19 mouse cellular contexts compared by ENCODE assay signal in the genomic region with DNA sequence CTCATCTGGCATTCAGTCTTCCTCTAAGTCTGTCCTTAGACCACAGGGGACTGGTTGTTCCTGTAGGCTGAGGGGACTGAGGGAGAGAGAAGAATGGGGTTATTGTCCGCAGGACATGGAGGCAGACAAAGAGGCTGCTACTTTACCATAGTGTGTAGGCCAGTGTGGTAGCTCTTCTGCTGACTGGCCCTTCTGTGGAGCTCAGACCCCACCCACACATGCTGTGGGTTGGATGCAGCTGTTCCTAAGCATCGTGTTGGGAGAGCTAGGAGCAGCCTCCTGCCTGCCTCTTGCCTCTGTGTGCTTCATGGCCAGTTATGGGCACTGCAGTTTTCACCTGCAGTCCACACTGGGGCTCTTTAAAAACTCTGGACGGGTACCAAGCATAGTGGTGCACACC. TPM values are rescaled to one million over a fixed set of nuclear protein-coding genes. Genes with fewer than 3 reads are reported as not detected.
A peak's percentile ranks its signal among the peaks of the same experiment; 100 is the strongest.
DNase-seq lines count a peak whose midpoint lies in the region; ATAC-seq lines count a peak whose summit lies in the region.
"Had no signal": no experiment of that assay in that cellular context is flagged by ENCODE, and none has a peak within 500 bp of the region (broad histone marks: within the 10 kb centered on the region; RNA-seq: fewer than 3 reads in every experiment).

No protein-coding gene starts in this region.

- peak; percentile 56 to 63 for DNase-seq in frontal cortex, adult 2 months (ENCODE audit: extremely low spot score in 1 of 2, low spot score in 1 of 2)
- no peak for DNase-seq in frontal cortex, postnatal 10 days (ENCODE audit: low spot score in 2 of 2)
- DNase-seq in midbrain, embryonic 11.5 days (ENCODE audit: low spot score, missing footprints), result peak; percentile 39
- no peak for DNase-seq in midbrain, embryonic 14.5 days
- peak; percentile 93 for DNase-seq in brain, adult 2 months (ENCODE audit: low read depth, low spot score)
- peak; percentile 31 to 81 for DNase-seq in left cerebral cortex, postnatal 25 days (ENCODE audit: low spot score in 2 of 2)
- DNase-seq in adrenal gland, adult 18-20 months (ENCODE audit: low spot score in 2 of 2), result no peak
- DNase-seq in retina, embryonic 14.5 days (ENCODE audit: low spot score), result no peak
- DNase-seq: adrenal gland, adult 8-10 months; cerebellum, postnatal 10 days; gastrocnemius, adult 2 months; heart, postnatal 14 days; lung, postnatal 10 days; thymus, postnatal 25 days had no signal

- no peak overlapping the region for H3K27ac ChIP-seq in midbrain, embryonic 11.5 days (ENCODE audit: low read depth, low read length)
- H3K27ac ChIP-seq in midbrain, embryonic 14.5 days (replicated peaks; ENCODE audit: low read depth, low read length), result no peak overlapping the region
- H3K27ac ChIP-seq: kidney, embryonic 15.5 days; limb, embryonic 10.5 days; liver, embryonic 14.5 days; midbrain, embryonic 13.5 days; stomach, embryonic 15.5 days had no signal

- intact Hi-C loops in left cerebral cortex, postnatal 25 days (cut with DNase I), result no loop called here

- ATAC-seq in midbrain, embryonic 11.5 days (ENCODE audit: low FRiP score), result no peak
- ATAC-seq in midbrain, embryonic 14.5 days (ENCODE audit: low FRiP score, low TSS enrichment), result no peak
- ATAC-seq: midbrain, embryonic 13.5 days had no signal

- peaks cover 15% of the 10 kb centered on the region for H3K4me1 ChIP-seq in midbrain, embryonic 11.5 days (ENCODE audit: control insufficient read depth, insufficient read depth, low read length)
- H3K4me1 ChIP-seq in midbrain, embryonic 14.5 days (ENCODE audit: control insufficient read depth, insufficient read depth, low read length), result peaks cover 20% of the 10 kb centered on the region

- no peak overlapping the region for H3K9ac ChIP-seq in midbrain, embryonic 11.5 days (ENCODE audit: low read length)
- H3K9ac ChIP-seq in midbrain, embryonic 14.5 days (replicated peaks; ENCODE audit: low read length), result no peak overlapping the region
- H3K9ac ChIP-seq: liver, embryonic 14.5 days; midbrain, embryonic 13.5 days; stomach, embryonic 15.5 days had no signal

- H3K36me3 ChIP-seq in midbrain, embryonic 11.5 days (ENCODE audit: control insufficient read depth, insufficient read depth, low read length), result peaks cover 10% of the 10 kb centered on the region; the same call in 1 of the 2 replicates
- H3K36me3 ChIP-seq in midbrain, embryonic 14.5 days (ENCODE audit: control insufficient read depth, insufficient read depth, low read length), result peaks cover 51% of the 10 kb centered on the region

- H3K4me2 ChIP-seq in midbrain, embryonic 11.5 days, result no peak overlapping the region
- no peak overlapping the region for H3K4me2 ChIP-seq in midbrain, embryonic 14.5 days (ENCODE audit: low read length)
- H3K4me2 ChIP-seq: kidney, embryonic 15.5 days; midbrain, embryonic 13.5 days; stomach, embryonic 15.5 days had no signal

- H3K4me3 ChIP-seq in midbrain, embryonic 11.5 days (ENCODE audit: low read depth, low read length), result no peak overlapping the region
- no peak overlapping the region for H3K4me3 ChIP-seq in midbrain, embryonic 14.5 days (replicated peaks; ENCODE audit: low read depth, low read length)
- H3K4me3 ChIP-seq: kidney, embryonic 15.5 days; limb, embryonic 10.5 days; midbrain, embryonic 13.5 days; stomach, embryonic 15.5 days had no signal

- H3K9me3 ChIP-seq in midbrain, embryonic 11.5 days (ENCODE audit: control insufficient read depth, low read length), result no peaks in the 10 kb centered on the region
- no peaks in the 10 kb centered on the region for H3K9me3 ChIP-seq in midbrain, embryonic 14.5 days (ENCODE audit: control insufficient read depth, low read length)
- H3K9me3 ChIP-seq: kidney, embryonic 15.5 days; limb, embryonic 10.5 days; midbrain, embryonic 13.5 days; stomach, embryonic 15.5 days had no signal

- 76% methylated on average over 3 of the region's 3 CpGs for WGBS in midbrain, embryonic 11.5 days
- 84% methylated on average over 3 of the region's 3 CpGs for WGBS in midbrain, embryonic 14.5 days

- H3K27me3 ChIP-seq in midbrain, embryonic 11.5 days (ENCODE audit: control insufficient read depth, insufficient read depth, low read length), result no peaks in the 10 kb centered on the region
- H3K27me3 ChIP-seq in midbrain, embryonic 14.5 days (ENCODE audit: control insufficient read depth, insufficient read depth, low read length), result no peaks in the 10 kb centered on the region
- H3K27me3 ChIP-seq: kidney, embryonic 15.5 days; midbrain, embryonic 13.5 days; stomach, embryonic 15.5 days had no signal

RNA-seq across cellular contexts. Expression of gene Vps9d1, which starts 3.0 kb away (rescaled TPM):
- polyA plus RNA-seq in frontal cortex, adult 2 months (2012; rRNA removed), result 97.9 and 108 TPM in 2 replicates
- polyA plus RNA-seq in midbrain, embryonic 11.5 days (2014; fragmentation: Nextera tagmentation; extraction: Ambion mirVana), result 23.7 and 23.8 TPM in 2 replicates
- 54.0 and 59.0 TPM in 2 replicates for polyA plus RNA-seq in midbrain, embryonic 14.5 days (2014; fragmentation: Nextera tagmentation; extraction: Ambion mirVana)
- 10 to 100 TPM; 55.2 to 61.5 TPM for total RNA-seq in left cerebral cortex, postnatal 25 days (2021)
- 10 to 100 TPM; 20.3 to 24.0 TPM for total RNA-seq in adrenal gland, adult 18-20 months (2021)

RNA-seq across cellular contexts. Expression of gene Zfp276, which starts 3.1 kb away (rescaled TPM):
- 27.4 and 32.1 TPM in 2 replicates for polyA plus RNA-seq in frontal cortex, adult 2 months (2012; rRNA removed)
- polyA plus RNA-seq in midbrain, embryonic 11.5 days (2014; fragmentation: Nextera tagmentation; extraction: Ambion mirVana), result 15.2 and 19.0 TPM in 2 replicates
- polyA plus RNA-seq in midbrain, embryonic 14.5 days (2014; fragmentation: Nextera tagmentation; extraction: Ambion mirVana), result 20.0 and 22.2 TPM in 2 replicates
- 10 to 100 TPM; 20.6 to 23.0 TPM for total RNA-seq in left cerebral cortex, postnatal 25 days (2021)
- 10 to 100 TPM; 21.6 to 23.5 TPM for total RNA-seq in adrenal gland, adult 18-20 months (2021)

RNA-seq across cellular contexts. Expression of gene Spata2l, which starts 21.1 kb away (rescaled TPM):
- 46.3 and 53.3 TPM in 2 replicates for polyA plus RNA-seq in frontal cortex, adult 2 months (2012; rRNA removed)
- 1.2 and 1.7 TPM in 2 replicates for polyA plus RNA-seq in midbrain, embryonic 11.5 days (2014; fragmentation: Nextera tagmentation; extraction: Ambion mirVana)
- 4.4 and 5.1 TPM in 2 replicates for polyA plus RNA-seq in midbrain, embryonic 14.5 days (2014; fragmentation: Nextera tagmentation; extraction: Ambion mirVana)
- 100 to 1,000 TPM; 106 to 107 TPM for total RNA-seq in left cerebral cortex, postnatal 25 days (2021)
- total RNA-seq in adrenal gland, adult 18-20 months (2021), result 10 to 100 TPM; 10.5 to 14.2 TPM

RNA-seq across cellular contexts. Expression of gene Cdk10, which starts 32.5 kb away (rescaled TPM):
- polyA plus RNA-seq in frontal cortex, adult 2 months (2012; rRNA removed), result 137 and 152 TPM in 2 replicates
- 30.9 and 34.3 TPM in 2 replicates for polyA plus RNA-seq in midbrain, embryonic 11.5 days (2014; fragmentation: Nextera tagmentation; extraction: Ambion mirVana)
- polyA plus RNA-seq in midbrain, embryonic 14.5 days (2014; fragmentation: Nextera tagmentation; extraction: Ambion mirVana), result 53.9 and 62.6 TPM in 2 replicates
- 10 to 100 TPM; 83.4 to 88.0 TPM for total RNA-seq in left cerebral cortex, postnatal 25 days (2021)
- total RNA-seq in adrenal gland, adult 18-20 months (2021), result 10 to 100 TPM; 49.6 to 62.2 TPM

RNA-seq across cellular contexts. Expression of gene Spata33, which starts 44.5 kb away (rescaled TPM):
- 9.3 and 9.7 TPM in 2 replicates for polyA plus RNA-seq in frontal cortex, adult 2 months (2012; rRNA removed)
- 5.9 and 6.0 TPM in 2 replicates for polyA plus RNA-seq in midbrain, embryonic 11.5 days (2014; fragmentation: Nextera tagmentation; extraction: Ambion mirVana)
- polyA plus RNA-seq in midbrain, embryonic 14.5 days (2014; fragmentation: Nextera tagmentation; extraction: Ambion mirVana), result 5.3 and 6.9 TPM in 2 replicates
- total RNA-seq in left cerebral cortex, postnatal 25 days (2021), result 1 to 10 TPM; 7.3 to 8.5 TPM
- 1 to 10 TPM; 3.4 to 3.6 TPM for total RNA-seq in adrenal gland, adult 18-20 months (2021)

Comparison
In these comparisons a context has a peak if more than half of its experiments do, and no peak if none do; other contexts are left out.
1. DNase-seq: peak in frontal cortex, adult 2 months (2 of 2), midbrain, embryonic 11.5 days (single experiment), brain, adult 2 months (single experiment) and left cerebral cortex, postnatal 25 days (2 of 2); none in frontal cortex, postnatal 10 days (0 of 2), midbrain, embryonic 14.5 days (single experiment), adrenal gland, adult 18-20 months (0 of 2) and retina, embryonic 14.5 days (single experiment).